In genomic region chrX:82310764-82311492, GRCm38 (mm10) we compare ENCODE assay signal across 9 mouse cellular contexts.
DNase-seq lines count a peak whose midpoint lies in the region; ATAC-seq and TF ChIP-seq lines count a peak whose summit lies in the region.
"Had no signal": no experiment of that assay in that cellular context is flagged by ENCODE, and none has a peak within 500 bp of the region (broad histone marks: within the 10 kb centered on the region; RNA-seq: fewer than 3 reads in every experiment).

No protein-coding gene starts in this region.

- no peaks in the 10 kb centered on the region for H3K36me3 ChIP-seq in kidney, embryonic 14.5 days (ENCODE audit: control insufficient read depth, insufficient read depth, low read length)
- H3K36me3 ChIP-seq: G1E had no signal

- 27% methylated on average over 18 of the region's 18 CpGs for WGBS in kidney, embryonic 14.5 days

- TF ChIP-seq POLR2A in embryonic fibroblast, embryonic 13.5 days (IDR thresholded peaks at IDR 0.05; ENCODE audit: low read depth, low read length), result no peak

- no peak for DNase-seq in kidney, postnatal 36 days
- peak; percentile 9 for DNase-seq in left cerebral cortex, postnatal 4 days
- peak; percentile 19 to 38 for DNase-seq in right cerebral cortex, adult 2 months (ENCODE audit: low spot score in 2 of 2)
- no peak for DNase-seq in gastrocnemius, adult 2 months
- no peak for DNase-seq in cerebellum, postnatal 36 days
- DNase-seq in thymus, postnatal 10 days (ENCODE audit: low spot score in 2 of 2), result no peak

- H3K9ac ChIP-seq in kidney, embryonic 14.5 days (ENCODE audit: low read depth, low read length), result no peak overlapping the region

- H3K9me3 ChIP-seq in kidney, embryonic 14.5 days (ENCODE audit: control insufficient read depth, low read length), result no peaks in the 10 kb centered on the region
- H3K9me3 ChIP-seq: G1E had no signal

- peak overlapping the region; percentile 39 for H3K4me2 ChIP-seq in kidney, embryonic 14.5 days (replicated peaks; ENCODE audit: low read depth, low read length)

- ATAC-seq in kidney, embryonic 14.5 days (ENCODE audit: low FRiP score, low TSS enrichment), result no peak

- no peaks in the 10 kb centered on the region for H3K4me1 ChIP-seq in kidney, embryonic 14.5 days (ENCODE audit: control insufficient read depth, insufficient read depth, low read length)
- no peaks in the 10 kb centered on the region for H3K4me1 ChIP-seq in embryonic fibroblast, embryonic 13.5 days (ENCODE audit: control insufficient read depth, insufficient read depth, low read length)

- H3K27ac ChIP-seq in kidney, embryonic 14.5 days (ENCODE audit: low read depth, low read length), result no peak overlapping the region
- H3K27ac ChIP-seq in embryonic fibroblast, embryonic 13.5 days (ENCODE audit: insufficient read depth, low read length), result no peak overlapping the region
- no peak overlapping the region for H3K27ac ChIP-seq in gastrocnemius, adult 2 months

- no peaks in the 10 kb centered on the region for H3K27me3 ChIP-seq in kidney, embryonic 14.5 days (ENCODE audit: control insufficient read depth, insufficient read depth, low read length)

- intact Hi-C loops in left cerebral cortex, postnatal 4 days (cut with DNase I), result no loop called here
- intact Hi-C loops in gastrocnemius, adult 2 months (cut with DNase I), result no loop called here

- H3K4me3 ChIP-seq in kidney, embryonic 14.5 days (ENCODE audit: low read length), result peak overlapping the region; percentile 22
- H3K4me3 ChIP-seq in embryonic fibroblast, embryonic 13.5 days (ENCODE audit: insufficient read depth, low read length), result peak overlapping the region; percentile 21; the same call in 1 of the 2 replicates
- H3K4me3 ChIP-seq in gastrocnemius, adult 2 months, result no peak overlapping the region

- TF ChIP-seq CTCF in embryonic fibroblast, embryonic 13.5 days (IDR thresholded peaks at IDR 0.05; ENCODE audit: borderline replicate concordance, insufficient read depth, low read length), result no peak
- TF ChIP-seq CTCF in gastrocnemius, adult 2 months (IDR thresholded peaks at IDR 0.05), result no peak

Comparison
In these comparisons a context has a peak if more than half of its experiments do, and no peak if none do; other contexts are left out.
1. DNase-seq: peak in left cerebral cortex, postnatal 4 days (single experiment) and right cerebral cortex, adult 2 months (2 of 2); none in kidney, postnatal 36 days (0 of 2), gastrocnemius, adult 2 months (single experiment), cerebellum, postnatal 36 days (0 of 2) and thymus, postnatal 10 days (0 of 2).